Mouse (Mus musculus) liver, embryonic 14.5 days (tissue): ENCODE measurements at regions not wholly inside any gene's neighbourhood (a gene's known extent, or its start where the extent isn't known, plus 50 kb on each side); places are given as distances from the start of the nearest gene placed in this dataset.

Experiments
- ATAC-seq: fragments of 200-750 bp; cut with Nextera tagmentation; 2 replicates; pipeline ENCODE4 v1.8.0; 2017; ENCODE audit warnings: moderate number of reproducible peaks, mild to moderate bottlenecking, moderate library complexity; ENCODE audit not compliant: insufficient read depth
- DNase-seq, 3 experiments: peaks; one replicate each; pipeline ENCODE4 v3.0.0-alpha.2; 2012 to 2013; ENCODE audit warnings: low read depth in 3 of 3, low spot score in 3 of 3
- H3K27ac ChIP-seq: fragments of 300-500 bp; sonication (generic); 2 replicates; pipeline ENCODE4 v1.5.1; 2014; ENCODE audit warnings: moderate library complexity, mild to moderate bottlenecking, control low read depth, inconsistent platforms
- H3K27me3 ChIP-seq: fragments of 300-500 bp; sonication (generic); 2 replicates; pipeline ENCODE4 v1.6.1; 2014; ENCODE audit warnings: mild to moderate bottlenecking, low read length, moderate library complexity; ENCODE audit not compliant: control insufficient read depth, insufficient read depth
- H3K36me3 ChIP-seq: fragments of 300-500 bp; sonication (generic); replicated peaks from 2 replicates; pipeline ENCODE4 v1.6.1; 2014; ENCODE audit warnings: low read depth; ENCODE audit not compliant: control insufficient read depth, insufficient read depth
- H3K4me1 ChIP-seq, 2 experiments: fragments of 200-500 bp in 1 of 2; fragments of 300-500 bp in 1 of 2; sonication (generic) in 1 of 2; replicated peaks; 2 replicates each; pipeline ENCODE4 v1.6.1; 2012 to 2014; ENCODE audit warnings: antibody characterized with exemption in 1 of 2, inconsistent platforms in 1 of 2, low read length in 1 of 2; ENCODE audit not compliant: control insufficient read depth in 2 of 2, insufficient read depth in 2 of 2
- H3K4me2 ChIP-seq: fragments of 300-500 bp; sonication (generic); 2 replicates; pipeline ENCODE4 v1.6.1; 2014; ENCODE audit warnings: low read depth, mild to moderate bottlenecking, control low read depth, moderate library complexity
- H3K4me3 ChIP-seq, 2 experiments: fragments of 200-500 bp in 1 of 2; fragments of 300-500 bp in 1 of 2; sonication (generic) in 1 of 2; 2 replicates each; pipeline ENCODE4 v1.5.1; 2012 to 2014; ENCODE audit warnings: low read depth in 2 of 2, low read length in 2 of 2, mild to moderate bottlenecking in 2 of 2, control low read depth in 1 of 2, inconsistent platforms in 1 of 2, moderate library complexity in 1 of 2; ENCODE audit not compliant: insufficient read depth in 1 of 2
- H3K9ac ChIP-seq: fragments of 300-500 bp; sonication (generic); replicated peaks from 2 replicates; pipeline ENCODE4 v1.6.1; 2014; ENCODE audit warnings: mild to moderate bottlenecking, control low read depth, moderate library complexity
- H3K9me3 ChIP-seq: fragments of 300-500 bp; sonication (generic); 2 replicates; pipeline ENCODE4 v1.6.1; 2016; ENCODE audit warnings: low read length, mixed read lengths; ENCODE audit not compliant: control insufficient read depth
- CTCF ChIP-seq: IDR thresholded peaks from 2 replicates; pipeline ENCODE4 v1.5.1; 2016; ENCODE audit warnings: antibody characterized with exemption, low read depth, control low read depth
- EP300 ChIP-seq: IDR thresholded peaks from 2 replicates; pipeline ENCODE4 v1.6.1; 2016; ENCODE audit warnings: antibody characterized with exemption, low read depth
- WGBS: fragments of 180-500 bp; shearing (Covaris S2); extraction: QIAGEN DNeasy Blood & Tissue Kit; methylation state at CpG from one replicate; pipeline ENCODE4 v1.1.7; 2014; ENCODE audit not compliant: insufficient replicate concordance; 5-methylcytosine and 5-hydroxymethylcytosine counted together

DNA sequence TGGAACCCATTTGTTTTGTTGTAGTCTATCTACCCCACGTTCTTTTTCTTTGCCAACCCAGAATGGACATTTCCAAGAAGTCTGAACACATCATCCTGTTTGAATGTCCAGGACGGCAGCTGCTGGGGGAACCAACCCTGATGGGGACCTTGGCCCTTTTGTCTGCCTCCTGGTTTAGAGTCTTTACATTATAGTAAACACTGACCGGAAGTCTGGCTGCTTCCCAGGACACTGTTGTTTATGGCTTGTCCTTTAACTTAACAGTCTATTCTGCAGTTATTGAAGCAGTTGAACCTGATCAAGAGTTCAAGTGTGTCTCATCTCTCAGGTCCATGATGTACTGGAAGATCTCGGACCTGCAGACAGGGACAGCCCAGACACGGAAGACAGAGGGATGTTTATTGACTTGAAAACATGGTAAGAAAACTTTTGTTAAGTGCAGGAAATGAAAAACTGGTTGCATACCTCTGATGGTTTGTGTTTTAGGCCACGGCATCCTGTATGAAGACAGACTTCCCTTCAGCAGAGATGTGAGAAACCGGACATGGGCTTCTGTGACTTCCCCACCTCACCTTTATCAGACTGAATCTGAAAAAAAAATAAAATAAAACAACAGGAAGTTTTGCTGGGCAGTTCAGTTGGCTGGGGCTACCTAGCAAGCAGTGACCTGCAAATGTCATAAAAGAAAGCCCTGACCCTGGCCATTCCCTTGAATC lies 69.7 kb upstream of the Itga1 start:
- DNase-seq = no peak
- Histone ChIP-seq H3K27ac (no peak overlapping the region), H3K4me3 (no peak overlapping the region), H3K4me2 (no peak overlapping the region), H3K36me3 (no peaks in the 10 kb centered on the region), H3K9ac (no peak overlapping the region), H3K27me3 (no peaks in the 10 kb centered on the region), H3K9me3 (no peaks in the 10 kb centered on the region), H3K4me1 (no peaks in the 10 kb centered on the region)
- no peak for ATAC-seq
- 34% methylated on average over 7 of the region's 7 CpGs for WGBS
- TF ChIP-seq CTCF = no peak
- TF ChIP-seq EP300 = no peak

- DNase-seq (no peak), ATAC-seq (no peak)
- H3K4me2 ChIP-seq = no peak overlapping the region
- 64% methylated on average over 3 of the region's 3 CpGs for WGBS
- no peak overlapping the region for H3K27ac ChIP-seq
- H3K27me3 ChIP-seq = no peaks in the 10 kb centered on the region
- H3K9me3 ChIP-seq = no peaks in the 10 kb centered on the region
- TF ChIP-seq EP300 = no peak
- no peak for TF ChIP-seq CTCF
- no peak overlapping the region for H3K4me3 ChIP-seq
- no peaks in the 10 kb centered on the region for H3K4me1 ChIP-seq
- no peak overlapping the region for H3K9ac ChIP-seq
- H3K36me3 ChIP-seq = no peaks in the 10 kb centered on the region
Measured at GRCm38 (mm10) chr13:115165981-115166380, 64.2 kb upstream of the Itga1 start.

DNA sequence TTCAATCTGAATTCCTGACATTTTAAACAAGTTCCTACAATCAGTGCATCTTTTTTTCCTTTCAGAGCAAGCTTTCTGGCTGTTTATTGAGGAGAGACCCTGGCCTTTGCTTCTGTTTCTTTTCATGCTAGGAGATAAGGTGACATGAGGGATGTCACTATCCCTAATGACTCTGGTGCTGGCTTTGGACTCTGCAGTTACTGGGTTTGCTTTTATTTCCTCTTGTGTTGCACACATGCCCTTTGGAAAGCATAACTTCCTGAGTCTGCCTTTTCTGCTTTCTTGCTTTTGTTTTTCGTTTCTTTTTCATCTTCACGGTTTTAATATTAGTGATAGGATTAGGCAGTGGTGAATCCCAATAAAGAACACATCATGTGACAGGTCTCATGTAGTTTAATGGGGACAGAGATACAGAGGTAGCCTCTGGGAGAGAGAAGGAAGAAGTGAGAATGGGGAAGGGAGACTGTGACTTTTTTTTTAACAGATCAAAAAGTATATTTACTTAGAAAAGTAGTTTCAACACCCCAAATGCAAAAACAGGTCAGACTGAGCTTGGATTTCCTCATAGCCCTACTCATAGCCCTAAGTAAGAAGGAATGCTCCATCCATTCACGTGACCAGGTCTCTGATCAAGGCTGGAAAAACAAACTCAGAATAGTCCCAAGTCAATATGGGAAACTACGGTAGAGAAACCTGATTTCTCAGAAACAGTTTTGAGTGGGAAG lies 61.1 kb upstream of the Itga1 start:
- Histone ChIP-seq H3K27me3 (no peaks in the 10 kb centered on the region), H3K4me3 (no peak overlapping the region), H3K36me3 (no peaks in the 10 kb centered on the region), H3K4me1 (no peaks in the 10 kb centered on the region), H3K27ac (no peak overlapping the region), H3K4me2 (no peak overlapping the region), H3K9ac (no peak overlapping the region), H3K9me3 (no peaks in the 10 kb centered on the region)
- DNase-seq (no peak), ATAC-seq (no peak)
- WGBS = 55% methylated on average over 4 of the region's 4 CpGs
- TF ChIP-seq CTCF = no peak
- no peak for TF ChIP-seq EP300

- Histone ChIP-seq H3K4me3 (no peak overlapping the region), H3K4me2 (no peak overlapping the region), H3K9me3 (no peaks in the 10 kb centered on the region), H3K27me3 (no peaks in the 10 kb centered on the region), H3K4me1 (no peaks in the 10 kb centered on the region), H3K9ac (no peak overlapping the region), H3K36me3 (no peaks in the 10 kb centered on the region), H3K27ac (no peak overlapping the region)
- ATAC-seq (no peak), DNase-seq (no peak)
- WGBS = 42% methylated on average over 4 of the region's 4 CpGs
- TF ChIP-seq EP300 (no peak), CTCF (no peak)
Measured at GRCm38 (mm10) chr13:115159386-115159785, 57.6 kb upstream of the Itga1 start.
